Mouse (Mus musculus) kidney, postnatal 4 days (tissue): ENCODE data around the gene Epn1.

Experiments
- DNase-seq, 2 experiments: peaks; one replicate each; pipeline ENCODE4 v3.0.0; 2021; ENCODE audit warnings: mixed read lengths in 2 of 2

The Epn1 gene

DNA sequence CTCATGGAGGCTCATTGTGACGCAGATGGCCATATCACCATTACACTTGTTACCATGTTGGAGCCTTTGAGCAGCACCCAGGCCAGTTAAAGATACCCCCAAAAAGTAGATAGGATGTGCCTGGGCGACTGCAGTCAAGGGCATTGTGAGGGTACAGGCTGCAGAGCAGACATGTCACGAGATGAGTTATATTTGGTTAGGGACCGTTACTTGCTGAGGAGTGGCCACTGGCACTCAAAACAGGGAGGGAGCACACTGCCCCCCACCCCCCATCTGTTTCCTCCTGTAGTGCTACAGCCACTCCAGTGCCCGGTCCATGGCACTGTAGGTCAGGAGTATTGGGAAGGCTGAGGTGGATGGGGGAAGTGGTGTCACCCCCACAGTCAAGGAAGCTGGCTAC, 18.7 kb downstream of the Epn1 start:
- no peak for DNase-seq

DNA sequence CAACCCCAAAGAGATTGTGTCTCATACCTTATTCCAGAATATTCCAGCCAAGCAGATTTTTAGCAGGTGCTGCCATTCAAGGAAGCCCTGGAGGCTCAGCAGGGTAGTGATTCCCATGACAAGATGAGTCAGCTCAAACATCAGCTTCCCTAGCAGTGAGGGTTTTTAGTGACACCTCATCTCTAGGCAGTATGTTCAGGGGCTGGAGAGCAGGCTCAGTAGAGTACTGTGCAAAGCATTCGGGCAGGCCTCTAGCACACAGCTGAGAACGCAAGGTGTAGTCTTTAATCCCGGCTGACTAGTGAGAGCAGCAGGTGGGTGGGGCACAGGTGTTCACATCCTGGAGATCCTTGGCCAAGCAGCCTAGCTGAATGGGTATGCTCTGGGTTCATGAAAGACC, 19.8 kb downstream of the Epn1 start:
- no peak for DNase-seq

DNA sequence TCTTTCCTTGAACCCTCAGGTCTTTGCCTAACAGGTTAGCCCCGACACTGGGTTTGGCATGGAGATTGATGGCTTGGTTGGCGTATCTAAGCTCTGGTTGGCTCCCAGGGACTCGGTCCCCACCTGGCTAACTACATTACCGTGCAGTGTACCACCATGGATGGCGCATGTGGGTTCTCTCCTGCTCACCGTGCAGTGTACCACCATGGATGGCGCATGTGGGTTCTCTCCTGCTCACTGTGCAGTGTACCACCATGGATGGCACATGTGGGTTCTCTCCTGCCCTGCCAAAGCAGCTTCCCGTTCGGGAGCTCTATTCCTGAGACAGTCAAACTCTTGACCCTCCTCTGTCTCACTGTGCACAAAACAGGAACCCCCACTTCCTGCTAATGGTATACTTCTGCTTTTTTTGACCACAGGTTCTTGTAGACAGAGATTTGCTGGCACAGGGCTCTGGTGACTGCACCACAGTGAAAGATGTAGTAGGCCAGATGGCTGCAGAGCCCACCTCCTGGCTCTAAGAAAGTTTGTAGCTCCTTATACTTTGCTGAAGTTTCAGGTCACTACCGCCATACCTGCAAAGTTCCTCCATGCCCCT, 21.1 kb downstream of the Epn1 start:
- DNase-seq: no peak

DNA sequence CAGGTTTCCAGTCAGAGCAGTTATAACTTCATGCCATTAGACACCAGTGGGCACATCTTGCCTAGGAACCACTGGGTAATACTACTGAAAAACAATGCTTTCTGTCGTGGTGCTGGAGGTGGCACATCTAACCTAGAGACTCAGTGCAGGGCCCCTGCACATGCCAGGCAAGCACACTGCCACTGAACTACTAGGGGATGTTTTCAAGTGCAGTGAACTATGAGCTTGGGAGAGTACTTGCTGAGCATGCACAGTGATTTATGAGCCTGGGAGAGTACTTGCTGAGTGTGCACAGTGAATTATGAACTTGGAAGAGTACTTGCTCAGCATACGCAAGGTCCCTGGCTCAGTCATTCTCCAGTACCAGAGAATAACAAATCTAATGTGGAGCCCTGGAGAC, 22.5 kb downstream of the Epn1 start:
- DNase-seq: no peak

DNA sequence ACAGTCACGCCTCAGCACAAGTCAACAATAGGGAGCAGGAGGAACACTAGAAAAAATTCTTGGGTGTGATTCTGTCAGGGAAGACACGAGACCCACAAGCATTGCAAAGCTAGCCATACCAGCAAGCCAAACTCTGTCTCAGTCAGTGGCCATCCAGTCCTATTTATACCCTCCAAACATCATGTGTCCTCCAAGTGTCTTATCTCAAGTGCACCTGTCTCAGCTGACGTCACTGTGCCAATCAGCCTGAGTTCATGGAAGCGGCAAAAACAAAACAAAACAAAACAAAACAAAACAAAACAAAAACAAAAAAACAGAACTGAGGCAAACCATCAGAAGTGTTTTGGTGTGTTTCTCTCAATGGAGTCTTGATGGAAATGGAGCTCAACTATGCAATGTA, 28.2 kb downstream of the Epn1 start:
- no peak for DNase-seq

DNA sequence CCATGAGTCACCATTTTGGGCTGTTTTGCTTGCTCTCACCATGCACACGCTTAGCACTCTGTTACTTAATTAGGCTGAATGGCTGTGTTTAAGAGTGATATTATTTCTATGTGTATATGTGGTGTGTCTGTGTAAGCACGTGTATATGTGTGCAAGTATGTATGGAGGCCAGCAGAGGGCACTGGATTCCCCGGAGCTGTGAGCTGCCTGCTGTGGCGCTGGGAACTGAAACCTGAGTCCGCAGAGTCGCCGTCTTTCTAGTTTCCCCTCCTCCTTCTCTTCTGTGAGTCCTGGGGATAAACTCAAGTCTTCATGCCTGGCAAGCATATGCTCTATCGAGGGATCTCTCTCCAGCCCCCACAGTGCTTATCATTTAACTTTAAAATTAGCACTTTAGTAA, 29.3 kb downstream of the Epn1 start:
- DNase-seq: no peak

DNA sequence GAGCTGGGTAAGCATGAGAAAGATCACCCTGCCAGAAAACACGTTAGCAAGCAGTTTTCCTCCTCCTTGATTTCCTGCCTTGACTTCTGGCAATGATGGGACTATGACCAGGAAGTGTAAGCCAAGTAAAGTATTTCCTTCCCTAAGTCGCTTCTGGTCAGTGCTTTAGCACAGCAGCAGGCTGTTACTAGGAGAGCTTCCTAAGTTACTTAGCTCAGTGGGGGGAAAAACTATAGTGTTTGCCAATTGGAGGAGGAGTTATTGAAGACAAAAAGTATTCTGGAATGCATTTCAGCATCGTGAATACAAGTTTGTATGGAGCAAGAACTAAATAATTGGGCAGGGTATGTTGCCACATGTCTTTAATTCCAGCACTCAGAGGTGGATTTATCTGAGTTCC, 32.7 kb downstream of the Epn1 start:
- DNase-seq: no peak

DNA sequence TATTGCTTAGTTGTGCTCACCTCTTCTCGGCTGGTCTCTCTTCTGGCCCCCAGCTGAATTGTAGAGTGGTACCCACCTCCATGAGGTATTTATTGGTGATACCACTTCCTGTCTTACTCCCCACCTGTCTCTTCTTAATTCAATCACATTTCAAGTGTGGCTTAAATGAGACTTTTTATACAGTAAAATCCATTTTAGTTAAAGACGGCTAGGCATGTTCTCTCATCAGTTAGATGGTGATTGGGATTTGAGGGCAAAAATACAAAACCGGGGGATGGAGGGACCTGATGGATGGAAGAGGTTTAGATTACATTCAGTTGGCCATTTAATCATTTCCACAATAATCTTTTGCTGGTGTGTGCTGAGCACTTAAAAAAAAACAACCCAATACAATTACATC, 36.8 kb downstream of the Epn1 start, which contains the start of gene Rfpl4:
Rfpl4 (minus strand) TSS at position 101 of the 400 bp plus-strand sequence.
- DNase-seq: no peak

DNA sequence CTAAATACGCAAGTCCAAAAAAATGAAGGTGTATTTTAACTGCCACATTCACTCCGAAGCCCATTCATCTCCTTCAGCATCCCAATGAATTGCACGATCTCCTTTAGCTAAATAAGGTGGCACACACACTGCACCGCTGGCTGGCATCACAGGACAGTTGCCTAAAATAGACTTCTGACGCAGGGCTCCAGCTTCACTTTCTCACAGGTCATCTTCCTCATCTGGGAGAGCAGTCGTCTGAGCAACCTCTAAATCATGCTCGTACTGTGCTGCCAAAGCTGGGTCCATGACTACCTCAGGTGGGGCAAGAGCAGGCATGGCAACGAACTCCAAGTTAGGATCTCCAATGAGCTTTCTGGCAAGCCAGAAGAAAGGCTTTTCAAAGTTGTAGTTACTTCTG, 45.0 kb downstream of the Epn1 start:
- no peak for DNase-seq

DNA sequence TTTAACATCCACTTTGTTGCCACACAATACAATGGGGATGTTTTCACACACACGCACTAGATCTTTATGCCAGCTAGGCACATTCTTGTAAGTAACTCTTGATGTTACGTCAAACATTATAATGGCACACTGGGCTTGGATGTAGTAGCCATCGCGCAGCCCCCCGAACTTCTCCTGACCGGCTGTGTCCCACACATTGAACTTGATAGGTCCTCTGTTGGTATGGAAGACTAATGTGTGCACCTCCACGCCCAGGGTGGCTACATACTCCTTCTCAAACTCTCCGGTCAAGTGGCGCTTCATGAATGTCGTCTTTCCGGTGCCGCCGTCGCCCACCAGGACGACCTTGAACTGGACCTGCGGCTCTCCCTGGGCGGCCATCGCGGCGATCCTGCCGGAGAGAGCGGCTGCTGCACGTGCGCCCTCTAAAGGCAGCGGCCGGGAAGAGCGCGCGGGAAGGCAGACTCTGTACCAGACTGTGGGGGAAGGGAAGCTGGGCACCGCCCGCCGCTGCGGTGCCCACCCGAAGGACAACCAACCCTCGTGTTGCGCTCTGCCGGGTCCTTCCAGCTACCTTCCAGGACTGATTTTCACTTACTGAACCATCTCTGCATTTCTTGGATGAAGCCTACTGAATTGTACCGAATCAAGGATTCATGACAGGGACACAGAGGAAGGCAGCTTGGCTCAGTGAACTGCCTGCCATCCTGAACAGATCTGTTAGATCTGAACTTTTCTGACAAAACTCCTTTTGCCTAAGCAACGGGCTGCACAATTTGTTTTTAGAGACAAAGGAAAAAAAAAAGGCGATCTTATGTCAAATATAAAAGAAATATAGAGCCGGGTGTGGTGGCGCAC, 45.7 kb downstream of the Epn1 start, which contains the start of gene Rasl2-9:
Rasl2-9 (minus strand) TSS at position 402 of the 858 bp plus-strand sequence.
- DNase-seq: peak; percentile 85 to 89
